Mouse (Mus musculus) cortical plate, adult 2 months (tissue): Measurements from ENCODE around the gene Vmn1r231.

Source experiments
- CTCF ChIP-seq: fragments of 200-500 bp; IDR thresholded peaks from 2 replicates; pipeline ENCODE4 v1.5.1; 2011; ENCODE audit warnings: mild to moderate bottlenecking, control low read depth, low read length; ENCODE audit not compliant: insufficient read depth; ENCODE audit errors: extremely low read depth
- POLR2A ChIP-seq: fragments of 200-500 bp; IDR thresholded peaks from 2 replicates; pipeline ENCODE4 v1.6.1; 2011; ENCODE audit warnings: mild to moderate bottlenecking, low read length, control low read depth; ENCODE audit not compliant: insufficient read depth; ENCODE audit errors: extremely low read depth

DNA sequence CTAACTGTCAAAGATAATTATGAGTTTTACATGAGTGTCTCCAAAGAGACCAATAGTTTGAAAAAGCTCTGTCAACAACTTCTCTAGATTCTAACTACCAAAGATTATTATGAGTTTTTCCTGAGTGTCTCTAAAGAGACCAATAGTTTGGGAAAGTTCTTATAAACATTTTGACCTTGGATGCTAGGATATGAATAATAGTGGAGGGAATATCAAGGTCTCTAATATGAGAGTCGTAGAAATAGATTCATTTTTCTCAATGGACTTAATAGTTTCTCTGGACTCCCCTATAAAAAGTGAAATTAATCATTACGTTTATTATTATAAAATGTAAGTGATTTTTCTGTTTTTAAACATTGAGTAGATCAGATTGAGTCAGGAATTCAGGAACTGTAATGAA, at the start of gene Vmn1r231:
- no peak for TF ChIP-seq CTCF
- no peak for TF ChIP-seq POLR2A
